Mouse (Mus musculus) liver, embryonic 13.5 days (tissue): ENCODE measurements around the gene Fbxo7. TPM values are rescaled to one million over a fixed set of nuclear protein-coding genes. Genes with fewer than 3 reads are reported as not detected.

Experiments used
- ATAC-seq: fragments of 200-750 bp; cut with Nextera tagmentation; 2 replicates; pipeline ENCODE4 v1.8.0; 2017; ENCODE audit warnings: low read depth, mild to moderate bottlenecking, moderate number of reproducible peaks, moderate library complexity
- DNase-seq: peaks from one replicate; pipeline ENCODE4 v3.0.0; 2022
- H3K27ac ChIP-seq: fragments of 300-500 bp; sonication (generic); 2 replicates; pipeline ENCODE4 v1.5.1; 2015; ENCODE audit warnings: moderate library complexity, mild to moderate bottlenecking, inconsistent platforms
- H3K27me3 ChIP-seq: fragments of 300-500 bp; sonication (generic); 2 replicates; pipeline ENCODE4 v1.6.1; 2015; ENCODE audit warnings: mild to moderate bottlenecking, inconsistent platforms
- H3K36me3 ChIP-seq: fragments of 300-500 bp; sonication (generic); 2 replicates; pipeline ENCODE4 v1.6.1; 2015; ENCODE audit warnings: mild to moderate bottlenecking, inconsistent platforms
- H3K4me1 ChIP-seq: fragments of 300-500 bp; sonication (generic); replicated peaks from 2 replicates; pipeline ENCODE4 v1.6.1; 2015; ENCODE audit warnings: inconsistent platforms
- H3K4me2 ChIP-seq: fragments of 300-500 bp; sonication (generic); 2 replicates; pipeline ENCODE4 v1.6.1; 2015; ENCODE audit warnings: inconsistent platforms, mild to moderate bottlenecking, moderate library complexity
- H3K4me3 ChIP-seq: fragments of 300-500 bp; sonication (generic); replicated peaks from 2 replicates; pipeline ENCODE4 v1.5.1; 2015; ENCODE audit warnings: mild to moderate bottlenecking, inconsistent platforms
- H3K9ac ChIP-seq: fragments of 300-500 bp; sonication (generic); 2 replicates; pipeline ENCODE4 v1.6.1; 2015; ENCODE audit warnings: mild to moderate bottlenecking, inconsistent platforms
- H3K9me3 ChIP-seq: fragments of 300-500 bp; sonication (generic); replicated peaks from 2 replicates; pipeline ENCODE4 v1.6.1; 2016; ENCODE audit warnings: inconsistent platforms
- WGBS: fragments of 180-500 bp; shearing (Covaris S2); methylation state at CpG from one replicate; pipeline ENCODE4 v1.1.7; 2015; ENCODE audit not compliant: insufficient replicate concordance; 5-methylcytosine and 5-hydroxymethylcytosine counted together
- polyA plus RNA-seq: library from polyadenylated mRNA; unstranded; fragments of >200 nt; fragmentation: Nextera tagmentation; extraction: Ambion mirVana; gene quantifications from 2 replicates; pipeline ENCODE4 v1.2.1, GENCODE M21; 2015

The Fbxo7 gene
- 69.0 and 74.3 TPM in 2 replicates for polyA plus RNA-seq

- under 1% methylated on average over 82 of the region's 82 CpGs for WGBS
- peak within 1 kb of the TSS; percentile 94 for H3K9ac ChIP-seq
- DNase-seq: peak; percentile 82
- H3K36me3 ChIP-seq: peaks cover 13% of the 10 kb centered on the region
- peak within 1 kb of the TSS; percentile 78 for H3K4me2 ChIP-seq
- H3K9me3 ChIP-seq: no peaks in the 10 kb centered on the region
- H3K4me1 ChIP-seq: peaks cover 43% of the 10 kb centered on the region
- H3K4me3 ChIP-seq: peak within 1 kb of the TSS; percentile 88
- no peaks in the 10 kb centered on the region for H3K27me3 ChIP-seq
- peak; percentile 80 for ATAC-seq
- H3K27ac ChIP-seq: peak within 1 kb of the TSS; percentile 98
Observed at GRCm38 (mm10) chr10:86021749-86022473, at the start of gene Fbxo7. Gene Fbxo7, plus strand, starts transcription at chr10:86021972.

GRCm38 (mm10) chr10:85972915-85973314 is 48.9 kb upstream of the Fbxo7 start:
- Histone ChIP-seq H3K36me3 (no peaks in the 10 kb centered on the region), H3K9me3 (no peaks in the 10 kb centered on the region), H3K4me2 (no peak overlapping the region), H3K4me1 (no peaks in the 10 kb centered on the region), H3K27me3 (no peaks in the 10 kb centered on the region), H3K4me3 (no peak overlapping the region), H3K9ac (no peak overlapping the region), H3K27ac (no peak overlapping the region)
- 58% methylated on average over 4 of the region's 4 CpGs for WGBS
- ATAC-seq (no peak), DNase-seq (no peak)

DNA sequence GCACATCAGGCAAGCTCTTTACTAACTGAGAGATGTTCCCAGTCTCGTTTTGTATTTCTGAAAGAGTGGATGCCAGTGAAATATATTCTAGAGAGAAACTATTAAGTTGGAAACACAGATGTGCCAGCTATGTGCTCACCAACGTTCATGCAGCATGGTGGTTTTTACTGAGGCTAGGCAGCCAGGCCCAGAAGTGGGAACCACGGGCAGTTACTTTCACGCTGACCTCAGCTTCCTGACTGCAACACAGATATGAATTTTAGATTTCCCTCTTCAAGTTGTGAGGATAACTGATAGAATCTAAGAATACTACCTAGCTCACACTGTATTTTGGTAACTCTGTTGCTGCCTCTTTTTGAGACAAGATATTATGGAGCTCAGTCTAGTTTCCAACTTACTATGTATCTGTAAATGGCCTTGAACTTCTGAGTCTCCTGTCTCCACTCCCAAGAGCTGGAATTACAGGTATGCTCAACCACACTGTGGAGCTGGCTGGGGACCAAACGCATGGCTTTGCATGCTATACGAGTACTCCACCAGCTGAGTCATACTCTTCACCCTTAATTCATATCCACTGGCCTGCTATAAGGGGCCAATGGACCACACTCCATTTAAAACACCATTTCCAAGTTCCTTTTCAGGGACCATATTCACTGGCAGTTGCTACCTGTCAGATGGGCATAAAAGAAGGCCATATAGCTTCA is 32.2 kb upstream of the Fbxo7 start:
- no peak for ATAC-seq
- no peak overlapping the region for H3K9ac ChIP-seq
- no peaks in the 10 kb centered on the region for H3K27me3 ChIP-seq
- H3K4me3 ChIP-seq: no peak overlapping the region
- no peaks in the 10 kb centered on the region for H3K9me3 ChIP-seq
- H3K36me3 ChIP-seq: no peaks in the 10 kb centered on the region
- no peak for DNase-seq
- no peak overlapping the region for H3K27ac ChIP-seq
- no peaks in the 10 kb centered on the region for H3K4me1 ChIP-seq
- WGBS: 19% methylated on average over 6 of the region's 6 CpGs
- no peak overlapping the region for H3K4me2 ChIP-seq

DNA sequence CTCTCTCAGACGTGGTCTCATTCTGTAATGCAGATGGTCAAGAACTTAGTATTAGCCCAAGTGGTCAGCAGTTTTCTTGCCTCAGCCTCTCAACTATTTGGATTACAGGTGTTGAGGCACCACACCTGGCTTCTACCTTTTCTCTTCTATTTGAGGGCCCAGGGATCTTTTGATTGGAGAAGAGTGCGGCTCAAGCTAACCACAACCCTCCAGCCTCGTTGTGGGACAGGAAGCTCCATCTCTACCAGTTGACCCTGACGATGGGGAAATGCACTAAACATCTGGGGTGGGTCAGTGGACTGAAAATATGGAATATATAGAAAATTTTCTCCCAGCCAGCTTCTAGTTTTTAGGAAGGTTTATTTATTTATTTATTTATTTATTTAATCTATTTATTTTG is 29.4 kb upstream of the Fbxo7 start:
- H3K9me3 ChIP-seq: no peaks in the 10 kb centered on the region
- 19% methylated on average over 4 of the region's 4 CpGs for WGBS

DNA sequence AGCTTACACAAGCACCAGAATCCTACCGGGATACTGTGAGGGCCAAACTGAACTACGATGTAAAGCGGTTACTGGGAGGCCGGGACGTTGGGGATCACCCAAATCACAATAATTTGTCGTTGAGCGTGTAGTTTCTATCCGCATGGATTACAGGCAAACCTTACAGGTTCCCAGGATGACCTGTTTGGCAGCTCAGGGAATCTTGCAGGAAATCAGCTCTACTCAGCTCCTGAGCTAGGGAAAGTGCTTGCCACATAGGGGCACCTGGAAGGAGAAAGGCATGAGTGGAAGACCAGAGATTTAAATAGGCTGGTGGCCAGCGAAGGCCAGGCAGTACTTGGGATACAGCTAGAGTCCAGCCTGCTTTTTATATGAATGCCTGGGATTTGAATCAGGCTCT is 27.9 kb upstream of the Fbxo7 start:
- no peaks in the 10 kb centered on the region for H3K9me3 ChIP-seq
- no peak overlapping the region for H3K4me2 ChIP-seq
- H3K9ac ChIP-seq: no peak overlapping the region
- H3K4me3 ChIP-seq: no peak overlapping the region
- WGBS: 79% methylated on average over 9 of the region's 9 CpGs
- H3K27ac ChIP-seq: no peak overlapping the region
- ATAC-seq: no peak
- no peaks in the 10 kb centered on the region for H3K27me3 ChIP-seq
- no peak for DNase-seq
- H3K36me3 ChIP-seq: no peaks in the 10 kb centered on the region
- H3K4me1 ChIP-seq: no peaks in the 10 kb centered on the region

More for the DNA sequence above, 29.4 kb upstream of the Fbxo7 start:
- Histone ChIP-seq H3K4me1 (no peaks in the 10 kb centered on the region), H3K36me3 (no peaks in the 10 kb centered on the region), H3K27ac (no peak overlapping the region), H3K9ac (no peak overlapping the region), H3K4me3 (no peak overlapping the region), H3K27me3 (no peaks in the 10 kb centered on the region), H3K4me2 (no peak overlapping the region)
- ATAC-seq (no peak), DNase-seq (no peak)

GRCm38 (mm10) chr10:85994543-85995104 is 27.1 kb upstream of the Fbxo7 start:
- H3K27me3 ChIP-seq: no peaks in the 10 kb centered on the region
- no peak for DNase-seq
- H3K4me1 ChIP-seq: no peaks in the 10 kb centered on the region
- no peak overlapping the region for H3K27ac ChIP-seq
- H3K4me2 ChIP-seq: no peak overlapping the region
- H3K9ac ChIP-seq: no peak overlapping the region
- H3K9me3 ChIP-seq: no peaks in the 10 kb centered on the region
- no peak for ATAC-seq
- no peak overlapping the region for H3K4me3 ChIP-seq
- no peaks in the 10 kb centered on the region for H3K36me3 ChIP-seq
- WGBS: 56% methylated on average over 5 of the region's 5 CpGs

DNA sequence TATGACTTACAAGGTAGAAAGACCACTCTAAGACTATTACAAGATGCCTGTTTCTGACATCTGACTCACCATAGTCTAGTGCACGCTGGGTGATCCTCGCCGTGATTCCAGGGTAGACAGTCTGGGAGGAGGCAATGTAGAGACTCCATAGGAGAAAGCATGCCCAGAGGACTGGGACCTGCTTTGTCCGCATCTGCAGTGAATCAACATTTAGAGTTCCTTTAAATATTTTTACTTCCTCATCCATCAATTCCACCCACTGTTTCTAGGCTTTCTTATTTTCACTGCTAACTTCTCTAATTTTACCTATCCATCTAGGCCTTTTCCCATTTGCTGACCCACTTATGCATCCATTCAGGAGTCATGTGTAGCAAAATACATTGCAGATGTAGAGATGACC is 21.3 kb upstream of the Fbxo7 start:
- ATAC-seq (no peak), DNase-seq (no peak)
- Histone ChIP-seq H3K9ac (no peak overlapping the region), H3K4me1 (no peaks in the 10 kb centered on the region), H3K4me3 (no peak overlapping the region), H3K27me3 (no peaks in the 10 kb centered on the region), H3K9me3 (no peaks in the 10 kb centered on the region), H3K4me2 (no peak overlapping the region), H3K36me3 (no peaks in the 10 kb centered on the region), H3K27ac (no peak overlapping the region)
- 63% methylated on average over 4 of the region's 4 CpGs for WGBS

GRCm38 (mm10) chr10:86006455-86006854 is 15.3 kb upstream of the Fbxo7 start:
- no peak for DNase-seq
- H3K36me3 ChIP-seq: no peaks in the 10 kb centered on the region
- H3K9me3 ChIP-seq: no peaks in the 10 kb centered on the region
- H3K27me3 ChIP-seq: 0 out of 2 replicates have a peak, but pooled peaks cover 3% of the 10 kb centered on the region
- H3K4me1 ChIP-seq: no peaks in the 10 kb centered on the region
- H3K4me3 ChIP-seq: no peak overlapping the region
- 54% methylated on average over 5 of the region's 5 CpGs for WGBS
- ATAC-seq: no peak
- H3K4me2 ChIP-seq: no peak overlapping the region
- H3K9ac ChIP-seq: no peak overlapping the region
- H3K27ac ChIP-seq: no peak overlapping the region

- no peak overlapping the region for H3K9ac ChIP-seq
- ATAC-seq: no peak
- no peak for DNase-seq
- H3K27me3 ChIP-seq: 0 out of 2 replicates have a peak, but pooled peaks cover 3% of the 10 kb centered on the region
- no peaks in the 10 kb centered on the region for H3K4me1 ChIP-seq
- H3K36me3 ChIP-seq: no peaks in the 10 kb centered on the region
- no peaks in the 10 kb centered on the region for H3K9me3 ChIP-seq
- 68% methylated on average over 2 of the region's 2 CpGs for WGBS
- no peak overlapping the region for H3K27ac ChIP-seq
- no peak overlapping the region for H3K4me3 ChIP-seq
- H3K4me2 ChIP-seq: no peak overlapping the region
Observed at GRCm38 (mm10) chr10:86009688-86010087, 12.1 kb upstream of the Fbxo7 start.

DNA sequence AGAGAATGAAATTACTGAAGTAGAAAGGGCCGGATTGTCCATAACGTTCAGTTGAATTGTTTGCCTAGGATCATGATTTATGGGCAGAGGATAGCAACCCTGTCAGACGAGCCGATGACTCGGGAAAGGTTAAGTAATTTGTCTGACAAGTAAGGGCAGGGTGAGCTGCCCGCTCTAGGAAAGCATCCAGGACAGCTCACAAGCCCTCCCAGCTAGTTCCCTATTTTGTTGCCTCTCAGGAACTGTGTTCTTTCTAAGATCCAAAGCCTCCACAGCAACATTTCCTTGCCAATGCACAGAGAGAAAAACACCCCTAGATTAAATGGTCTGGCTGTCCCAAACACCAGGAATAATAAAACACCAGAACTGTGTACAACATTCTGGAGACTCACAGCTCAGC is 11.1 kb upstream of the Fbxo7 start:
- Histone ChIP-seq H3K27ac (no peak overlapping the region), H3K36me3 (no peaks in the 10 kb centered on the region), H3K27me3 (0 out of 2 replicates have a peak, but pooled peaks cover 3% of the 10 kb centered on the region), H3K4me1 (no peaks in the 10 kb centered on the region), H3K9me3 (no peaks in the 10 kb centered on the region), H3K9ac (no peak overlapping the region), H3K4me2 (no peak overlapping the region), H3K4me3 (no peak overlapping the region)
- WGBS: 22% methylated on average over 6 of the region's 6 CpGs
- no peak for DNase-seq
- no peak for ATAC-seq

DNA sequence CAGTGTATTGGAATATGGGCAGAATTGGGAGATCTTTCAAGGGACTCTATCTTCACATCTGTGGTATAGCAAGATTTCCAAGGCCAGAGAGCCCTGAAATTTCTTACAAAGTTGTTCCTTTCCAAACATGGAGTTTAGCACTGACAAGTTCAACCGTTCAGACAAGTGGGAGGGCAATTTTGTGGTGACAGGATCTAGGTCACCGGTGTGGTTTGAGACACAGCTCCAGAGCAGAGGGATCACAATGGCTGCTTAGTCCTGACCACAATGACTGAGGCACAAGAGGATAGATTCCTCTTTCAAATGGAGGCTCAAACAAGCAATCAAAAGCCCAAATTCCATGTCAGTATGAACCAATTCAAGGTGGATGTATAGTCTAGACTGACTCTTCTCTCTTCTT is 10.6 kb upstream of the Fbxo7 start:
- Histone ChIP-seq H3K4me1 (no peaks in the 10 kb centered on the region), H3K27me3 (0 out of 2 replicates have a peak, but pooled peaks cover 3% of the 10 kb centered on the region), H3K4me2 (no peak overlapping the region), H3K27ac (no peak overlapping the region), H3K36me3 (no peaks in the 10 kb centered on the region), H3K4me3 (no peak overlapping the region), H3K9ac (no peak overlapping the region), H3K9me3 (no peaks in the 10 kb centered on the region)
- 28% methylated on average over 2 of the region's 2 CpGs for whole genome bisulfite sequencing
- DNase-seq (no peak), ATAC-seq (no peak)
